Mouse (Mus musculus) heart, adult 8-10 months (tissue): ENCODE results near the gene Ctnnal1. TPM values are rescaled to one million over a fixed set of nuclear protein-coding genes. Genes with fewer than 3 reads are reported as not detected.

Experiments used
- DNase-seq: peaks from one replicate; pipeline ENCODE4 v3.0.0; 2022; ENCODE audit warnings: low spot score
- total RNA-seq, 4 experiments: library from RNA; stranded (reverse); gene quantifications; 2 replicates each; pipeline ENCODE4 v1.2.4; 2022

Gene Ctnnal1
- total RNA-seq, 4 experiments from 2014 or later = 18.1 to 47.5 (median 30.1) TPM

DNA sequence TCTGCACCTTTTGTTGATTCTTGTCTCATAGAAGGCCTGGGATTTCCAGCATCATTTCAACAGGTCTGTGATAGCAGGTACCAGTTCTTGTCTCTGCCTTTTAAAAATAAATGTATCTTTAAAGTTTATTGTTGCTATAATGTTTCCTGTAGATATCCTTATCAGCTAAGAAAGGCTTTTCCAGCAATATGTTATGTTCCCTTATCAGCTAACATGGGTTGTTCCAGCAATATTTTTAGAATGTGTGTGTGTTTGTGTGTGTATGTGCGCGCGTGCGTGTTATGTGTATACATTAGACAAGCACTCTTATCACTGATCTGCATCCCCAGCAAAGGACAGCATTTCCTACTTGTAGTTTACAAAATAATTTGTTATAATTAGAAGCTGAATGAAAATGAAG, 3.4 kb downstream of the Ctnnal1 start:
- no peak for DNase-seq

DNA sequence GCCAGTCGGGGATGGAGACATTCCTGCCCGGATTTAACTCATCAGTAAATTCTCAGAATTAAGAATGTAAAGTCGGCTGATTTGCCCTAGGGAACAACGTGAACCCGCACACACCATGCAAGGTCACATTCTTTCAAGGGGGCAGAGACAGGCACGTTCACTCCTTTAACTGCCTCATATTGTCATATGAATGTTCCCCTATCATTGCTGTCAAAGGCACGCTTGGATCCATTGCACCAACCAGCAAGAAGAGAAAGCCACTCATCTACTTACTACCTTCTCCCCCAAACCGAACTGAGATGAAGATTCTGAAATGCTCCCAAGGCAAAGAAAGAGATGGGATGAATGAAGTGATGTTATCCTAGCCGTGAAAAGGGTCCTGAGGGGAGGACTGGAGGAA, 6.3 kb downstream of the Ctnnal1 start:
- DNase-seq = no peak

DNA sequence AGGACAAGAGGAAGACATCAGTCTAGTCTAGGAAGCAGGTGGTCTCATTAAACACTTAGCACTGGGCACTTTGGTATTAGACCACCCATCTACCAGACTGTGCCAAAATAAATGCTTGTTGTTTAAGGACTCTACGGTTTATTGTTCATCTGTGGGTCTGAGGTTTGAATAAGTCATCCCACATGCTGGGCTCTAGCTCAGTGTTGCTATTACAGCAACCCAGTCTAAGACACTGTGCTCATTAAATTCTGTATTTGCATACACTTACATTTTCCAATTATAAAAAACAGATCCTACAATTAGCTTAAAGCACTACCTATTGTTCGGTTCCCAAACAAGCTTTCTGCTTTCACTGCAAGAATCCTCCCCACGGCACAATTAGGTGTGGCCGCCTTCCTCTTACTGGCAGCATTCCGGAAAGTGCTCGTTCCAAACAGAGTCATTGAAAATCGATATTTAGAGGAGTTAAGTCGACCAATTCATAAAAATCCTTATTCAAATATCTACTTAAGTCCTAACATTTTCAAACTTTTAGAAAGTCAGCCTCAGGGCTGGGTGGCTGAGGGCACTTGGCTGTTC, 8.5 kb downstream of the Ctnnal1 start:
- no peak for DNase-seq

DNA sequence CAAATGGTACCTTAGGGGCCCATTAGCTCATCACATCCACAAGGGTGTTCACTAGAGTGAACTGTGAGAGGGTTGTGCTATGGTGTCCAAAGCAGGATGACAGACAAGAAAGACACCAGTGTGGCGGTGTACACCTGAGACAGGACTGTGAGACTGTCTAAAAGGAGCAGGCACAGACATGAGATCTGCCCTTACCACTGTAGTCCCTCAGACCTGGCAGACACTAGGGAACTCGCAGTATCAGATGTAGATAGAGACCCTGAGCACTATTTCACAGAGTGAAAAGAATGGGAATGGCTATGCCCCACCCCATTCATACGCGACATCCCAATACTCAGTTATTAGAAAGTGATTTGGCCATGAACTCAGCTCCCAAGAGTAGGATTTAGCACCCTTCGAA, 9.1 kb downstream of the Ctnnal1 start:
- no peak for DNase-seq

DNA sequence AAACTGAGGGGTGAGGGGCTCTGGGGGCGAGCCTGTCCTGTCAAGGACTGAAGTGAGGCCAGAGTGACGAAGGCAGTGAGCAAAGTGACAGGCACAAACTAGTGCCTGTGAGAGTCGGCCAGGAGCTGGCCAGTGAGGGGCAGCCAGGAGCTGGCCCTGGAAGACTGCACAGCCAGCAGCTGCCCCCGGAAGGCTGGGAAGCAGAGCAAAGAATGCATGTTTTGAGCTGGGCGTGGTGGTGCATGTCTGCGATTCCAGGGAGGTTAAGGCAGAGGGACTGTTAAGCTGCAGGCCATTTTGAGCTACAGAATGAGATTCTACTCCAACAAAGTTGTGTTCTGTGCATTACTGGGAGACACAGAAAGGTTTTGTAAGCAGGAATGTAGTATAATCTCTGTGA, 14.3 kb downstream of the Ctnnal1 start:
- DNase-seq = no peak

DNA sequence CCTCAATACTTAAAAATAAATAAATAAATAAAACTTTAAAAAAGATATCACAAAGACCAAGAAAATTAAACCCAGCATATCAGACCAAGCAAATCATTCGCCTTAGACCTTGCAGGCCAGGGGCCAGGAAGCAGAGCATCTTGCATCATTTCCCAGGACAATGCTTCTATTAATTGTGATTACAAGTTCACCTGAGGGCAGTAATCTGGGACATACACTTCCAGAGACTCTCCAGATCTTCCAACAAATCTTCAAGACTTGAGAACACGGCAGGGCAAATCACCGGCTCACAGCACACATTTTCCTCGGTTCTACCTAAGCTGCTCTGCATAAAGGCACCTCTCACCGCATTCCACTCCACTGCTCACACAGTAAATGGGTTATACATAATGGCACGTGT, 16.9 kb downstream of the Ctnnal1 start:
- DNase-seq = no peak

DNA sequence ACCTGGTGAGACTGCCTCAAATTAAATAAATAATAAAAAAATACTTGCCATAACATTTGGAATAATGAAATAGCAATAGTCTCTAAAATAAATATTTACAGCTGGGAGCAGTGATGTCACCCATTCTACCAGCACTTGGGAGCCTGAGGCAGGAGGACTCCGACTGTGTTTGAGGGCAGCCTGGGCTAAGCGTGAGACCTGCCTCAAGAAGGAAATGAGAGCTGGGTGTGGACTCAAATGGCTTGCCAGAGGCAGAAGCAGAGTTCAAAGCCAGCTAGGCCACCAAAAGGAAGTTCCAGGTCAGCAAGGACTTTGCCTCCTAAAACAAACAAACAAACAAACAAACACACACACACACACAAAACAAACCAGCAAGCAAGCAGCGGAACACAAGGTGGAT, 17.6 kb downstream of the Ctnnal1 start:
- DNase-seq = no peak

DNA sequence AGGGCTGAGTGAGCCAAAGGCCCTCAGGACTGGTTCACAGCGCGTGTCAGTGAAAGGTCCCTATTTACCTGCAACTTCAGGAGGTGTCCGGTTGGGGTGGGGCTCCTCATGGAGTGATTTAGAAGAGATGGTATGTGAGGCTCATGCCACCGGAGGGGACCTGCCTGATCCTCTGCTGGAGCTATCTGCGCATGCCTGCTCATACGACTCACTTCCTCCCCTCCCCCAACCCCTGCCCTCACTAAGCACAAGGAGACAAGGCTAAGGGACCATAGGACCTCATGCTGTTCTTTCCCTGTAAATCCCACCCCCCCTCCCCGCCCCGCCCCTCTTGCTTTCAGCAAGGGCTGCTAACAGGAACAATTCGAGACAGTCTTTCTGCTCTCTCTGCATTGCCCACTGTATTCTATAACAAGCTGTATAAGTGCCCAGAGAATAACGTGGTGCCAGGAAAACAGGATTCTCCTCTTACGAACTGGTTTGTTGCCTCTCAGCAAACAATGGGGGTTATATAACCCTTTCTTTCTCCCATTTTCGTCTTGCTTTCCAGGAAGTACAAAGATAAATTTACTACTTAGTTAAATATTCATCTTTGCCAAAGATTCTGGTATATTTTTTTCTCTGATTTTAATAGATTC, 19.0 kb downstream of the Ctnnal1 start:
- no peak for DNase-seq

DNA sequence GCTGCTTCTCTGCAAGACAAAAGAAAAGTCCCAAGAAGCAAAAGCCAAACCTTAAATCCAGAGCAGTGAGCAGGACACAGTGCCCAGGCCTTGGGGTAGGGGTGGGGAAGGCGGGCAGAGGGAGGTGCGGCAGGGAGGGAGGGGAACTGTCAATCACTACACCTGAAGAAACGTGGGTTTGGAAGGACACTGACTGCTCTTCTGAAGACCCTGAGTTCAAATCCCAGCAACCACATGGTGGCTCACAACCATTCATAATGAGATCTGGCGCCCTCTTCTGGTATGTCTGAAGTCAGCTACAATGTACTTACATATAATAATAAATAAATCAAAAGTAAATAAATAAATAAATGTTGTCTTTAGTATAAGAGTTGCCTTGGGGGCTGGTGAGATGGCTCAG, 20.1 kb downstream of the Ctnnal1 start:
- no peak for DNase-seq

DNA sequence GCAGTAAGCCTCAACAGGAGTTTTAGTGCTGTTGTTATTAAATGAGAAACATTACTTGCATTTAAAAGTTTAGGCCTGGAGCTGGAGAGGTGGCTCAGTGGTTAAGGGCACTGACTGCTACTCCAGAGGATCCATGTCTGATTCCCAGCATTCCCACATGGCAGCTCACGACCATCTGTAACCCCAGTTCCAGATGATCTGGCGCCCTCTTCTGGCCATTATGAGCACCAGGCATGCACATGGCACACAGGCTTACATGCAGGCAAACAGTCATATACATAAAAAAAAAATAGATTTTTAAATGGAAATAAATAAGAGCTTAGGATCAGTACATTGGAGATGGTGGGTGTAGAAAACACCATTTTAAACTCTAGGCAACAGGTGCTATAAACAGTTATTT, 21.0 kb downstream of the Ctnnal1 start:
- DNase-seq = no peak

DNA sequence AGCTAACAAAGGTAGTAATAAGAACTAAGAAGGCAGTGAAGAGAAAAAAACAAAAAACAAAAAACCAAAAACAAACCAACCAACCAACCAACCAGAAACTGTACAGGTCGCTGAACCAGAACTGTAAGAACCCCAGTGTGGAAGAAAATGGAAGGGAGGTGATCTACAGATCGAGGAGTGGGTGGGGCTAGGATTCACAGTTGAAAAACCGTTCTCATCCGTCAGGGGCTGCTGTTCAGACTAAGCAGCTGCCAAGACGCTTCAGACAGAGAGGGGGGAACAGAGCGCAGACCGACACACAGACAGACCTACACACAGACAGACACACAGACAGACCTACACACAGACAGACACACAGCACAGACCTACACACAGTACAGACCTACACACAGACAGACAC, 22.5 kb downstream of the Ctnnal1 start:
- no peak for DNase-seq

DNA sequence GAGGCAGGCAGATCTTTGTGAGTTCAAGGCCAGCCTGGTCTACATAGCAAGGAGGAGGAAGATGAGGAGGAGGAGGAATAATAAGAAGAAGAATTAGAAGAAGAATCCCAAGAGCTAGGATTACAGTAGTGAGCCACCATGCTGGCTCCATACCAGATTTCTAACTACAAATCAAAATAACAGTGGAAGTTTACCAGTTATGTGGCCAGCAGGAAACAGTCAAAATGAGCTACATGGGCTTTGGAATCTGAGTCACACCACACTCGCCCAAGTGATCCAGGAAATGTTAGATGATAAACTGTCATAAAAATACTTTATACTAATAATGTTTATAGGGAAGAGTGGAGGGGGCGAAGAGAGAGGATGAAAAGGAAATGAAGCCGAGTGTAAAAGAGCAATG, 24.7 kb downstream of the Ctnnal1 start:
- no peak for DNase-seq

DNA sequence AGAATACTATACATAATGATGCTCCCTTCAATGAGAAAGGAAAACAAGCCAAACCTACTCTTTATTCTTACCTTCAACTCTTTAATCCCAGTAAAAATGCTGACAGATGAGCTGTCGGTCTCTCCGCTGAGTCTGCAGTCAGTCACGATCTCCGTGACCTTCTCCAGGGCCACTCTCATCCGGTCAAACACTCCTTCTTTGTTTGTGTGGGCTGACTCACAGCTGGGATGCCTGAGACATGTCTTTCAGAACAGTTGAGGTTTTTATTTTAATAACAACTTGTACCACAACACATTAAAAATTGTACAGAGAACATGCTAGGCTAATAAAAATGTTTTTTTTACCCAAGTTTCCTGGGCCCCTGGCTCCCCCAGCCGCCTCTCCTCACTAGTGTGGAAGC, 27.3 kb downstream of the Ctnnal1 start:
- no peak for DNase-seq

DNA sequence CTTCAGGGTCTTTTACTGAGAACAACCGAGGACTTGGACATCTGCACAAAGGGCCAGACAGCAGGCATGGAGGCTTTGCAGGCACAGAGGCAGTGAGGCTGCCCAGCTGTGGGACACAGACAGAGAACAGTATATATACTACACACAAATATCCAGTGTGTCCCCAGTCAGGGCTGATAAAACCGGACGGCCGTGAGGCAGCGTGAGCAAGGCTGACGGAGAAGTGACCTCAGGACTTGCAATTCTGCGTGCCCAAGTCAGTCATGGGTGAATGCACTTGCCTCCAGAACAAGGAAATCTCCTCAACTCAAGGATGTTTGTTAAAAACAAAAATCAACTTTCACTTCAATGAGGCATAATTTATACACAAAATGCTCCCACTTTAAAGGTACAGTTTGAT, 33.0 kb downstream of the Ctnnal1 start:
- no peak for DNase-seq

DNA sequence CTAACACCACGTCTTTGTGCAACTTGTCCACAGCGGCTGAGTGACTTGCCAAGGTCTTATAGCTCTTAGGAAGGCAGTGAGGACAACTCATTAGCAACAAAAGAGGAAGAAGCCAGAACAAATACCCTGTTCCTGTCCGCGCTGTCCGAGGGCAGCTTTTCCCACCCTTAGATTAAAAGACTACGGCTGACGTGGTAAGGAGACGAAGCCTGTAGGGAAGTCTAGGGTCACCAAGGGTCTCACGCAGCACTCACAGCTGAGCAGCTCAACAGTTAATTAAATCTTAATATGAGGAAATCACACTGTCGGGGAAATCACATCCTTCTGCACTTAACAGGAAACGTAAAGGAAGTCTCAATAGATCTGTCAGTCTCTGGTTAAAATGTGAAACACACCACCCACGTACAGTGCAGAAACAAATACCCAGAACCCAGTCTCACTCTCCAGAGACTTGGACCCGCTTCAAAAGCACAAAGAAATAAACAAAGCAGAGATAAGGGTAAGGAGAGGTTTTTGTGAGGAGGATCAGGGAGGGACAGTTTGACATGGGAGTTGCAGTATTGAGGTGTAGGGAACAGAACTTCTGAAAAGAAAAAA, 33.9 kb downstream of the Ctnnal1 start:
- no peak for DNase-seq

DNA sequence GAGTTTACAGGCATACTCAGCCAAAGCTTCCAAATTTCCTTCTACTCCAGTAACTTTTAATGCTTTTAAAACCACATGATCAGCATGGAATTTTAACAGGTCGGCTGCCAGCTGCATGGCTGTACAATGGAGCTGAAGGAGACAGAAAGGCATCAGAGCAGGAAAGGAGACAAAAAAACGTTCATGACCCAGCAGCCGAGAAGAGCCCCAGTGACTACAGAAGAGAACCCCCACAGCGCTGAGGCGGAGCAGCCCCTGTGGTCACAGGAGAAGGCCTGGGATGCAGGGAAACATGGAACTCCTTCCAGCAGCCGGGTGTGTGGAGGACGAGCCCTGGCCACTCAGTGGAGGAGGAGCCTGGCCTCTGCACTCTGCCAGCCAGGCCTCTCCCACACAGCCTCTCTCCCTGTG, 35.5 kb downstream of the Ctnnal1 start:
- no peak for DNase-seq

DNA sequence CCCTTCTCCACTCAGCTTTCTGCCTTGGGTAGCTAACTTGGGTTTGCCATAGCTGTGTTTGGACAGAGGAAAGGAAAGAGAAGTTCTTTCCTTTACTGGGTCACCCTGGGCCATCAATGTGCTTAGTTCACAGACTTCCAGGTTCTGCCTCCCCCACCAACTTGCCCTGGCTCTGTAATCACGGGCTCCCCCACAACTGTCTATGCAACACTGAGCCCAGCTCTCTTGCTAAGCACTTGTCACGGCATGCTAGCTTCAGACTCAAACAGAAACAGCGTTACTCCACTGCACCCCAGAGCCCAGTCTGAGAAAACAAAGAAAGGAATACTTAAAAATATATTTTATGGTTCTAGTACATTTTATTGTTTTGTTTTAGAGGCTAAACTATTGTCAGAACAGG, 36.1 kb downstream of the Ctnnal1 start:
- DNase-seq = no peak

DNA sequence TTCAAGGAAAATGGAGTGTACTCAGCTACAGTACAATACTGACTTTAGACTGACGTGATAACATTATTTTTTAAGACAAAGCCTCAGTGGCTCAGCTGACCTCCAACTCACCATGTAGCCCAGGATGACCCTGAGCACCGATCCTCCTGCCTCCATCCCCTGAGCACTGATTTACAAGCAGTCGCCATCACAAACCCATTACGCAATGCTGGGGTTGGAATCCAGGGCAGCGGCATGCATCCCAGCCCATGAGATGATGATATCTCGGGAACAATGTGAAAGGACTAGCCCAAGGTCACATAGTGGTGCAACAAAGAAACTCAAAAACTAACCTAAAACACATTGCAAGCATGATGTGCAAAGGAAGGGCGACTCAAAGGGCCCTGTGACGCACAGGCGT, 40.8 kb downstream of the Ctnnal1 start:
- DNase-seq = no peak

DNA sequence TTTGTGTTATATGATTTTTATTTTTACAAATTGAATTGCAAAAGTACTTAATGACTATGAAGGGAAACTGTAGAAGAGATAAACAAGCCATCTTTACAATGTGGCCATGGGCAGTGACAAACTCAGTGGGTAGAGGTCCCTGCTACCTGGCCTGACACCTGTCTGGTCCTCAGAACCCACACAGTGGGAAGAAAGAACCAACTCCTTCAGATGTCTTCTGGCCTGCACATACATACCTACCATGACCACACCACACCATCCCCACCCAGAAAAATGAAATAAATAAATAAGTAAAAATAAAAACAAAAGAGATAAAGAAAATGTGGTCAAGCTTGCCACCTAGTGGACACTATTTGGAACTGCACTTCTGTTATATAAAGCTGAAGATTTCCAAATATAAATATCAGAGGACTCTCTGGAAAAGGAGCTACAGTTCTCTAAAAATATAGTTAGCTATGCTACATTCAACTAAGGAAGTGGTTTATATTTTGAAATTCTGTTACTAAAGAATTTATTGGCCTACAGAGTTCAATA, 44.9 kb downstream of the Ctnnal1 start:
- no peak for DNase-seq

DNA sequence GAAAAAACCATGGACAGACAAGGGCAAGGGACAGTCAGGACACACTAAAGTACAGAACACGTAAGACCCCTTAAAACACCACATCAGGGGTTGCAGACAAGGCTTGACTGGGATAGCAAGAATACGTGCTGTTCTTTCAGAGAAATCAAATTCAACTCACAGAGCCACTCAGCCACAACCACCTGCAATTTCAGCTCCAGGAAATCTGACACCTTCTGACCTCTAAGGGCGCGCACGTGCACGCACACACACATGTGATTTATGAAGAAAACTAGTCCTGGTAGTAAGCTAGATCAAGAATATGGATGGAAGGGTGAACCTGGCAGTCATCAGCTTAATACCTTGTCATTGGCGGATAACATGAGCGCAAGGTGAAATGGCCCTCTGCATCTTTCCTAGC, 49.9 kb downstream of the Ctnnal1 start:
- DNase-seq = no peak

DNA sequence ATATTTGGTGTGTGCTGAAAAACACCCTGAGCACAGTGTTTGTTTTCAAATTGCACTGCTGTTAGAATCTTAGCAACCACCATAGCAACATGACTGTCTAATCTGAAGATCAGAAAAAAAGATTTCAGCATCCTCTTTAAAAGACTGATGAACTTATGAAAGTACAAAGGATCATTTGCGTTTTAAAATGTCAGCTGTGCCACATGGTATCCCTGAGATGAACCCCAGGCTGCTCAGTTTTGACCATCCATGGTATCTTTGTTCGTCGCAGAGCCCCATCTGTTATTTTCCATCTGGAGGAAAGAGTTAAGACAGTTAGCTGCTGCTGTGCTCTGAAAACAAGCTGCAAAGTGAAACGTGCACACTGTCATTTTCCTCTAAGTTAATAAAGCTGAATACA, 52.9 kb downstream of the Ctnnal1 start:
- no peak for DNase-seq

DNA sequence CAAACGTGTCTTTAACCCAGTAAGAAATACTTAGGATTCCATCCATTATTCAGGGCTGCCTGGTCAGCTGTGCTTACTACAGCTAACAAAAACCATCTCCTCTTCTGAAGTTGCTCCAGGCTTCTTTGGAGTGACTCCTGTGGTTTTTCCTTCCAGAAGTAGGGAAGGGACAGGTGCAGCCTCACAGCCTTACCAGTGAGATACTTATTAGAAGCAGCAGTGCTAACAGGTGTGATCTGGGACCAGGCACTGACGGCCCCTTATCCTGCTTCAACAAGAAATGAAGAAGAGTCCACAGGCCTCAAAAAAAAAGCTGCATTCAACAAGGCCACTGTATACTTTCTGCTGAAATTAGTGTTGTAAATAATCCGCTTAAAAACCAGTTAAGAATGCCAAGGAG, 53.3 kb downstream of the Ctnnal1 start:
- DNase-seq = no peak

DNA sequence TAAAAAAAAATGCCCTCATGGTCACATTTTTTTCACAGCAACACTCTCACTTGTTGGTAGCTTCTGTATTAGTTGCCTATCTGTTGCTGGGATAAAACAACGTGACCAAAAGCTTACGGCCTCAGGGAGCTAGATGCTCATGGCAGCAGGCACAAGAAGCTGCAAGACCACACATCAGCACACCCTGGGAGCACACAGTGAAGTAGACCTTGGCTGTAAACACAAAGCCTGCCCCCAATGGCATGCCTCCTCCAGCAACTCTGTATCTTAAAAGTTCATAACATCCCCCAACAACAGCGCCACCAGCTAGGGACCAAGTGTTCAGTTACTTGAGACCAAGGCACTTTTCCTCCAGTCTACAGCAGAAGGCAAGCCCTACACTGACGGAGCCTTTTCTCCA, 55.9 kb downstream of the Ctnnal1 start:
- no peak for DNase-seq
